Mouse (Mus musculus) hindbrain, postnatal 0 days (tissue): Measurements from ENCODE around the gene Whrn. TPM values are rescaled to one million over a fixed set of nuclear protein-coding genes. Genes with fewer than 3 reads are reported as not detected.

Source experiments
- ATAC-seq: fragments of 200-750 bp; cut with Nextera tagmentation; 2 replicates; pipeline ENCODE4 v1.8.0; 2017; ENCODE audit warnings: mild to moderate bottlenecking, moderate TSS enrichment, moderate library complexity
- DNase-seq: peaks from one replicate; pipeline ENCODE4 v3.0.0-alpha.2; 2015; ENCODE audit warnings: low spot score
- H3K27ac ChIP-seq: fragments of 300-500 bp; sonication (generic); 2 replicates; pipeline ENCODE4 v1.5.1; 2014; ENCODE audit warnings: mild to moderate bottlenecking
- H3K27me3 ChIP-seq: fragments of 300-500 bp; sonication (generic); 2 replicates; pipeline ENCODE4 v1.6.1; 2014; ENCODE audit warnings: low read length, mixed read lengths; ENCODE audit not compliant: insufficient read depth
- H3K36me3 ChIP-seq: fragments of 300-500 bp; sonication (generic); 2 replicates; pipeline ENCODE4 v1.6.1; 2014; ENCODE audit warnings: low read length, mixed read lengths; ENCODE audit not compliant: insufficient read depth
- H3K4me1 ChIP-seq: fragments of 300-500 bp; sonication (generic); 2 replicates; pipeline ENCODE4 v1.6.1; 2014; ENCODE audit warnings: antibody characterized with exemption, low read length, mixed read lengths; ENCODE audit not compliant: insufficient read depth
- H3K4me2 ChIP-seq: fragments of 300-500 bp; sonication (generic); 2 replicates; pipeline ENCODE4 v1.6.1; 2014; ENCODE audit warnings: low read depth, mild to moderate bottlenecking, low read length, moderate library complexity, mixed read lengths
- H3K4me3 ChIP-seq: fragments of 300-500 bp; sonication (generic); 2 replicates; pipeline ENCODE4 v1.5.1; 2014; ENCODE audit warnings: low read length
- H3K9ac ChIP-seq: fragments of 300-500 bp; sonication (generic); replicated peaks from 2 replicates; pipeline ENCODE4 v1.6.1; 2014; ENCODE audit warnings: mild to moderate bottlenecking, low read length, moderate library complexity, mixed read lengths
- H3K9me3 ChIP-seq: fragments of 300-500 bp; sonication (generic); 2 replicates; pipeline ENCODE4 v1.6.1; 2016; ENCODE audit warnings: low read length, mixed read lengths
- CTCF ChIP-seq: IDR thresholded peaks from 2 replicates; pipeline ENCODE4 v1.5.1; 2016; ENCODE audit warnings: antibody characterized with exemption, control low read depth, low read depth
- WGBS: fragments of 180-500 bp; shearing (Covaris S2); extraction: QIAGEN DNeasy Blood & Tissue Kit; methylation state at CpG from one replicate; pipeline ENCODE4 v1.1.7; 2014; 5-methylcytosine and 5-hydroxymethylcytosine counted together
- polyA plus RNA-seq: library from polyadenylated mRNA; unstranded; fragments of >200 nt; fragmentation: Nextera tagmentation; extraction: Ambion mirVana; gene quantifications from 2 replicates; pipeline ENCODE4 v1.2.1, GENCODE M21; 2015
- total RNA-seq: library from RNA; depleted of rRNA; stranded (reverse); fragments of >200 nt; gene quantifications from 2 replicates; pipeline ENCODE4 v1.2.3, GENCODE M21; 2014

Whrn gene
- total and polyA plus RNA-seq, 2 experiments from 2014 or later: 4.7 to 34.6 TPM

GRCm38 (mm10) chr4:63530409-63530808, 34.6 kb upstream of the Whrn start:
- ATAC-seq (no peak), DNase-seq (no peak)
- TF ChIP-seq CTCF: no peak
- no peaks in the 10 kb centered on the region for H3K27me3 ChIP-seq
- H3K27ac ChIP-seq: no peak overlapping the region
- WGBS: 76% methylated on average over 7 of the region's 7 CpGs
- no peak overlapping the region for H3K9ac ChIP-seq
- H3K9me3 ChIP-seq: no peaks in the 10 kb centered on the region
- no peaks in the 10 kb centered on the region for H3K36me3 ChIP-seq
- no peaks in the 10 kb centered on the region for H3K4me1 ChIP-seq
- no peak overlapping the region for H3K4me3 ChIP-seq
- H3K4me2 ChIP-seq: no peak overlapping the region

- 57% methylated on average over 6 of the region's 6 CpGs for WGBS
- Histone ChIP-seq H3K36me3 (no peaks in the 10 kb centered on the region), H3K27ac (no peak overlapping the region), H3K4me1 (no peaks in the 10 kb centered on the region), H3K9ac (no peak overlapping the region), H3K4me2 (no peak overlapping the region), H3K27me3 (no peaks in the 10 kb centered on the region), H3K4me3 (no peak overlapping the region), H3K9me3 (no peaks in the 10 kb centered on the region)
- ATAC-seq: no peak
- TF ChIP-seq CTCF: no peak
- peak; percentile 29 for DNase-seq
Observed at GRCm38 (mm10) chr4:63528946-63529345, 33.2 kb upstream of the Whrn start.

DNA sequence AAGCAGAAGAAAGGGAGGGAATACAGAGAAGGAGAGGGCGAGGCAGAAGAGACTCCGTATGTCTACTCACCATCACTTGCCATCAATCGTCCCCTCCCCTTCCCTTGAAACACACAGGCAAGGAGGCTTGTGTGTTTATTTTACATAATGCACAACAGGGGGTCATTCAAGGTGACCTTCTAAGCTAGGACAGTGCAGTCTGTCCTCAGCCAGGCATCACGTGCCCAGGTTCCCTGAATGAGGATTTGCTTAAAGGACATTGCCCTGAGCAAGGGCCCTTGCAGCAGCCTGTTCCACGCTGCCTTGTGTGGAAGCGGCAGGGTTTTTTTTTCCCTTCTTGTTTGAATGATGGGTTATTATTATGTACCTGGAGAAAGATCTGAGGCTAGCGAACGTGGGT, 29.7 kb upstream of the Whrn start:
- TF ChIP-seq CTCF: no peak
- Histone ChIP-seq H3K27ac (no peak overlapping the region), H3K9ac (no peak overlapping the region), H3K27me3 (no peaks in the 10 kb centered on the region), H3K4me1 (no peaks in the 10 kb centered on the region), H3K4me2 (no peak overlapping the region), H3K36me3 (no peaks in the 10 kb centered on the region), H3K4me3 (no peak overlapping the region), H3K9me3 (no peaks in the 10 kb centered on the region)
- WGBS: 70% methylated on average over 8 of the region's 8 CpGs
- DNase-seq (no peak), ATAC-seq (0 out of 2 replicates have a peak, but pooled peaks have one; percentile 35)

DNA sequence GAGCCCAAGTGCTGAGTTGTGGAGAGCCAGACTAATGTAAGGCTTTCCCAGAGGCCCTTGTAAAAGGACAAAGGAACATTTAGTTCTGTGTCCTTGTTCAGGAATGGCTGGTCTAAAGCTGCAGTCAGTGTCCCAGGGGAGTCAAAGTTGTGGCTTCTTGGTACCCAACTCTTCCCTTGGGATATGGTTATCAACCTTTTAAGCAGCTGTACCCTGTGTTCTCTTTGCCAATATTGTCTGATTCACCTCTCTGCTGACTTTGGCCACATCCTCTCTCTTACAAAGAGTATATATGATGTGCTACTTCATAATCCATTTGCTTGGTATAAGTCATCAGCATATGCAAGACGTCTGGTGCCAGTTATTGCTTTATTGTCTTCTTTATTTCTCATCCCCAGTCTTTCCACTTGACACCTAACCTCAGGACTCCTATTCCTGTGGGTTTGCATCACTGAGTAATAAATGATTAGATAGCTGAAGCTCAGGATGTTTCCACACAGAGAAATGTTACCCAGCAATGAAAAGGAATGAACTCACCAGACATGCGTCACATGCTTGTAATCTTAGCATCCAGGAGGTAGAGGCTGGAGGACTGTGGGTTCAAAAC, 26.1 kb upstream of the Whrn start:
- H3K9me3 ChIP-seq: no peaks in the 10 kb centered on the region
- no peak overlapping the region for H3K9ac ChIP-seq
- no peak overlapping the region for H3K4me2 ChIP-seq
- H3K4me3 ChIP-seq: no peak overlapping the region
- H3K4me1 ChIP-seq: no peaks in the 10 kb centered on the region
- H3K36me3 ChIP-seq: no peaks in the 10 kb centered on the region
- 73% methylated on average over 2 of the region's 2 CpGs for WGBS
- TF ChIP-seq CTCF: no peak
- ATAC-seq (no peak), DNase-seq (no peak)
- H3K27ac ChIP-seq: no peak overlapping the region
- no peaks in the 10 kb centered on the region for H3K27me3 ChIP-seq

GRCm38 (mm10) chr4:63515021-63515420, 19.2 kb upstream of the Whrn start:
- Histone ChIP-seq H3K4me2 (no peak overlapping the region), H3K4me3 (no peak overlapping the region), H3K4me1 (no peaks in the 10 kb centered on the region), H3K27ac (no peak overlapping the region), H3K27me3 (no peaks in the 10 kb centered on the region), H3K36me3 (no peaks in the 10 kb centered on the region), H3K9ac (no peak overlapping the region), H3K9me3 (no peaks in the 10 kb centered on the region)
- ATAC-seq (no peak), DNase-seq (no peak)
- 79% methylated on average over 5 of the region's 5 CpGs for WGBS
- TF ChIP-seq CTCF: no peak

GRCm38 (mm10) chr4:63514454-63514984, 18.7 kb upstream of the Whrn start:
- Histone ChIP-seq H3K36me3 (no peaks in the 10 kb centered on the region), H3K27me3 (no peaks in the 10 kb centered on the region), H3K27ac (no peak overlapping the region), H3K9me3 (no peaks in the 10 kb centered on the region), H3K4me3 (no peak overlapping the region), H3K4me1 (no peaks in the 10 kb centered on the region), H3K4me2 (no peak overlapping the region), H3K9ac (no peak overlapping the region)
- DNase-seq (no peak), ATAC-seq (no peak)
- no peak for TF ChIP-seq CTCF
- WGBS: 71% methylated on average over 4 of the region's 4 CpGs

DNA sequence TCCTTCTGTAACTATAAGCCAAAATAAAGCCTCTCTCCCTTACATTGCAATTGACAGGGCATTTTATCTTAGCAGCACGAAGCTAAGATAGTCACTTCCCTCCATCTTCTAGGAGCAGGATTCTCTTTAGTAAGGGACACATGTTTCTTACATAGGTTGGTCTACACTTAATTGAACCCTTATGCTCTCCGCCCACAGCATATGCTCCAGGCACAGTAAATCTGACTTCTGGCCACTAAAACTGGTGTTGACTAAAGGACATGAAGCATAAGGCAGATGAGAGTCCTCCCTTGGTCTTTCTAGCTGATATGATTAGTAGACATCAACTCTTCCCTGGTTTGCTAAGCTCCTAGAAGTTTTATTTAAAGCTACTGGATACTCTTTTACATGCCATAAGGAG, 17.1 kb upstream of the Whrn start:
- H3K9ac ChIP-seq: no peak overlapping the region
- H3K4me1 ChIP-seq: no peaks in the 10 kb centered on the region
- no peak overlapping the region for H3K27ac ChIP-seq
- no peak overlapping the region for H3K4me2 ChIP-seq
- no peaks in the 10 kb centered on the region for H3K27me3 ChIP-seq
- H3K9me3 ChIP-seq: no peaks in the 10 kb centered on the region
- DNase-seq (no peak), ATAC-seq (no peak)
- no peak for TF ChIP-seq CTCF
- H3K4me3 ChIP-seq: no peak overlapping the region
- H3K36me3 ChIP-seq: no peaks in the 10 kb centered on the region
- WGBS: 88% methylated on average over 2 of the region's 2 CpGs
